Mouse (Mus musculus) forebrain, embryonic 13.5 days (tissue): ENCODE measurements at regions not wholly inside any gene's neighbourhood (a gene's known extent, or its start where the extent isn't known, plus 50 kb on each side); places are given as distances from the start of the nearest gene placed in this dataset.

Experiments used
- ATAC-seq: fragments of 200-750 bp; cut with Nextera tagmentation; 2 replicates; pipeline ENCODE4 v1.8.0; 2017
- H3K27ac ChIP-seq: fragments of 300-500 bp; sonication (generic); 2 replicates; pipeline ENCODE4 v1.5.1; 2015; ENCODE audit warnings: inconsistent platforms, mild to moderate bottlenecking, moderate library complexity
- H3K27me3 ChIP-seq: fragments of 300-500 bp; sonication (generic); 2 replicates; pipeline ENCODE4 v1.6.1; 2015; ENCODE audit warnings: mild to moderate bottlenecking, inconsistent platforms
- H3K36me3 ChIP-seq: fragments of 300-500 bp; sonication (generic); 2 replicates; pipeline ENCODE4 v1.6.1; 2015; ENCODE audit warnings: mild to moderate bottlenecking, inconsistent platforms; ENCODE audit not compliant: poor library complexity, severe bottlenecking
- H3K4me1 ChIP-seq: fragments of 300-500 bp; sonication (generic); 2 replicates; pipeline ENCODE4 v1.6.1; 2015; ENCODE audit warnings: inconsistent platforms
- H3K4me2 ChIP-seq: fragments of 300-500 bp; sonication (generic); 2 replicates; pipeline ENCODE4 v1.6.1; 2015; ENCODE audit warnings: inconsistent platforms, mild to moderate bottlenecking, moderate library complexity
- H3K4me3 ChIP-seq: fragments of 300-500 bp; sonication (generic); 2 replicates; pipeline ENCODE4 v1.5.1; 2015; ENCODE audit warnings: mild to moderate bottlenecking, inconsistent platforms
- H3K9ac ChIP-seq: fragments of 300-500 bp; sonication (generic); 2 replicates; pipeline ENCODE4 v1.6.1; 2015; ENCODE audit warnings: mild to moderate bottlenecking, inconsistent platforms
- H3K9me3 ChIP-seq: fragments of 300-500 bp; sonication (generic); replicated peaks from 2 replicates; pipeline ENCODE4 v1.6.1; 2016; ENCODE audit warnings: inconsistent platforms
- WGBS: fragments of 180-500 bp; shearing (Covaris S2); methylation state at CpG from one replicate; pipeline ENCODE4 v1.1.7; 2015; 5-methylcytosine and 5-hydroxymethylcytosine counted together

DNA sequence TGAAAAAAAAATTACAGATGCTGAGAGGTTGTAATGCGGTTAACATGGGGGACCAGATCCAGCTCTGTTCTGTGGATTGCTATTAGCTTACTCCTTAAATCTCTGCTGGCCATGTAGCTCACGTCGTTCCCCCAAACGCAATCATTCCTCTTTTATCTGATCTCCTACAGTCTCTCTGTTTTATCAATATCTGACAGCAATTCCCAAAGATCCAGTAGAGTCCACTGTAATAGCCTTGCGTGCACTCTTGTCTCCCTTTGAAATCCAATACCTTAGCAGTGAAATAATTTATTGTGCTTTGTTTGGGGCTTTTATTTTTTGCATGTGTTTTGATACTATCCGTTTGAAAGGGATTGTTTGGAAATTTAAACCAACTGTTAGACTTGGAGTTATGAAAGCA is 120.4 kb upstream of the Lyplal1 start:
- Histone ChIP-seq H3K4me3 (no peak overlapping the region), H3K27ac (no peak overlapping the region), H3K9me3 (no peaks in the 10 kb centered on the region), H3K36me3 (no peaks in the 10 kb centered on the region), H3K4me1 (no peaks in the 10 kb centered on the region), H3K9ac (no peak overlapping the region), H3K4me2 (no peak overlapping the region), H3K27me3 (no peaks in the 10 kb centered on the region)
- ATAC-seq = no peak
- 76% methylated on average over 6 of the region's 6 CpGs for WGBS

DNA sequence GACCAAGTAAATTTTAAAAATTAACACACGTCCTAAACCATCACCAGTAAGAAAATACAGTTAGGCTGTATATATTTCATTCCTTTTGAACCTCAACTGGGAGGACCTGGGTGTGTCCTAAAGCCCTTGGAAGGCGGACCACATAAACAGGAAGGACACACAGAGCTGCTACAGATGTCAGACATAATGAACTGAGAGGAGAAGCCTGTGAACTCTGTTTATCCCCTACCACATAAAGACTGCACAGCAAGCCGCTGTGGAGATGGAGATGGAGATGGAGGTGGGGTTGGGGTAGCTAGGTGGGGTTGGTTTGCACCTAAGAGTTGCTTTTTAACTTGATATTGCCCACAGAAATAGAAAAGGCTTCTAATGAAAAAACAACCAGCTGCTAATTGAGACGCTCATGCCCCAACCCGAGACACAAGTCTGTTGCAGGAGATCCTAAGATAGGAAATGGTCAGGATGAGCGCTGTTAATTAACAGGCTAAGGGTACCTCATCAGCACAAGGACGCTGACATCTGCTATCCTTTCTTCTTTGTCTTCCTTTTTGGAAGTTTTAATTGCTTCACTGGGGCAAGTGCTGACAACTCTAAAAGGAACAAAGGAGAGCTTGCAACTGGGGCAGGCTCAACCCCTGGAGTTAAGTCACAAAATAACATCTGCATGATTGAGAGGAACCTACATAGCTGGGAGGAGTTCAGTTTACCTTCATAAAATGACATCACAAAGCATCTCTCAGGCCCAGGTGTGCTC is 119.3 kb upstream of the Lyplal1 start:
- H3K27me3 ChIP-seq = no peaks in the 10 kb centered on the region
- no peak overlapping the region for H3K27ac ChIP-seq
- no peak overlapping the region for H3K4me3 ChIP-seq
- 40% methylated on average over 7 of the region's 7 CpGs for WGBS
- no peak overlapping the region for H3K9ac ChIP-seq
- no peaks in the 10 kb centered on the region for H3K36me3 ChIP-seq
- no peak overlapping the region for H3K4me2 ChIP-seq
- H3K9me3 ChIP-seq = no peaks in the 10 kb centered on the region
- ATAC-seq = no peak
- no peaks in the 10 kb centered on the region for H3K4me1 ChIP-seq

DNA sequence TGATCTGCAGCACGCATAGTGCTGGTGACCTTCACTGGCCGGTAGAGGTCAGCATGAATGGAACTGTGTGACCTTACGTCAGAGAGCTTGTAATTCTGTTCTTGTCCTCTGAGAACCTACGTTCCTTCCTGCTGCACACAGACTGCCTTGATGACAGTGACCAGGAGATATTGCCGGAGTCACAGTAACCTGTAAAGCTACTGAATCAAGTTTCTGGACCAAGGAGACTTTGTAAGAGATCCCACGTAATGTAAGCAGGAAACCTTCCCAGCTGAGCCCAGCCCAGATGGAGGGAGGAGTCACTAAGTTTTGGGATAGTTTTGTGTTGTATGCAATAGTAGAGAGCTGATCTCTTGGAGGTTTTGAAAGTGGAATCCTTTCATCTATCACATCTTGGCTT is 117.4 kb upstream of the Lyplal1 start:
- Histone ChIP-seq H3K27ac (no peak overlapping the region), H3K4me1 (no peaks in the 10 kb centered on the region), H3K4me3 (no peak overlapping the region), H3K4me2 (no peak overlapping the region), H3K9ac (no peak overlapping the region), H3K9me3 (no peaks in the 10 kb centered on the region), H3K27me3 (no peaks in the 10 kb centered on the region), H3K36me3 (no peaks in the 10 kb centered on the region)
- ATAC-seq = no peak
- 82% methylated on average over 6 of the region's 6 CpGs for WGBS

DNA sequence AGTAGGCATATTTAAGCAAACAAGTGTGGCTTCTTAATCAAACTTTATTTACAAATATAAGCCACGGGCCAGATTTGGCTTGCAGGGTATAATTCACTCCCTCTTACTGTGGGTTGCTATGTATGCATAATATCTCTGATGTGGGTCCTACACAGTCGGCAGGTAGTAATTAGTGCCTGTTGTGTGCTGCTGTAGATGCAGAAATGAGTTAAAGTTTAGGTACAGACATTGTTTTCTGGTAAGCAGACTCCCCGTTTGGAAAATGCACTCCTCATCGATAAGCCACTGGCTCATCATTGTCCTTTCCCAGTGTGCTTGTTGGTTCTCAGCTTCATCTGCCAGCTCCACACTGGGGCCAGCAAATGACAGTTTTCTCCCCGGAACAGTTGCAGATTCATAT is 113.4 kb upstream of the Lyplal1 start:
- H3K9me3 ChIP-seq = no peaks in the 10 kb centered on the region
- H3K27me3 ChIP-seq = no peaks in the 10 kb centered on the region
- no peak for ATAC-seq
- H3K9ac ChIP-seq = no peak overlapping the region
- H3K4me3 ChIP-seq = no peak overlapping the region
- no peaks in the 10 kb centered on the region for H3K4me1 ChIP-seq
- H3K4me2 ChIP-seq = no peak overlapping the region
- H3K27ac ChIP-seq = no peak overlapping the region
- 80% methylated on average over 5 of the region's 5 CpGs for WGBS
- H3K36me3 ChIP-seq = no peaks in the 10 kb centered on the region

DNA sequence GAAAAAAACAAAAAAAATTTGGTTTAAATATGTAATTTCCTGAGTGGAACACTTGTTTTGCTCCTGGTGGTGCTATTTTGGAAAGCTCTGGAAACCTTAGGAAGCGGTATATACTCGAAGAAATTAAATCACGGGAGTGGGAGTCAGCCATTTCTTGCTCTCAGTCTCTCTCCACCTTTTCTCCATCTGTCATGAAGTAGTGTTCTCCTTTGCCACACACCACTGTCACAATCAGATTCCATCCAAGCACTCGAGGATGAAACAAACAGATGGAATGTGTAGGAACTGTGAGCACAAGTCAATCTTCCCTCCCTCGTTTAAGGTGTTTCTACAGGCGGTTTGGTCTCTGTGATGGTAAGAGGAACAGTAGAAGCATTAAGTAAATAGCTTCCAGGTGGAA is 112.7 kb upstream of the Lyplal1 start:
- Histone ChIP-seq H3K27me3 (no peaks in the 10 kb centered on the region), H3K9me3 (no peaks in the 10 kb centered on the region), H3K4me2 (no peak overlapping the region), H3K36me3 (no peaks in the 10 kb centered on the region), H3K27ac (no peak overlapping the region), H3K4me1 (no peaks in the 10 kb centered on the region), H3K4me3 (no peak overlapping the region), H3K9ac (no peak overlapping the region)
- ATAC-seq = no peak
- 77% methylated on average over 6 of the region's 6 CpGs for WGBS

DNA sequence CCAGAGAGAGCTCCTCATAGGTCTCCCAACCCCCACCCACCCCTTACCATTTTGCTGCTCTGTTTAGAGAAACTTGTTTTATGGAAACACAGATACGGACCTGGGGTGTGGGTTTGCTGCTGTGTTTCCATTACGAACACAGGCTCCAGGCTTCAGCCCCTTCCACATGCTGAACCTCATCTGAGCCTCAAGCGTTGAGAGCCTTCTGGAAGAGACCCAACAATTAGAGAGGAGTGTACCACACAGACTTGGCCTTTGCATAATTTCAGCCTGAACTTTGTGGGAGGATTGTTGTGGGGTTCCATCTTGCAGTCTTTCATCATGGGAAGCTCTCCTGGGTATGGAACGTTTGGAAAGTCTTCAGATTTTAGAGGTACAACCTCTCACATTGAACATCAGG is 111.3 kb upstream of the Lyplal1 start:
- H3K36me3 ChIP-seq = no peaks in the 10 kb centered on the region
- H3K4me1 ChIP-seq = peaks cover 2% of the 10 kb centered on the region; the same call in 1 of the 2 replicates
- H3K4me3 ChIP-seq = no peak overlapping the region
- 92% methylated on average over 4 of the region's 4 CpGs for WGBS
- H3K9ac ChIP-seq = no peak overlapping the region
- H3K27ac ChIP-seq = no peak overlapping the region
- H3K4me2 ChIP-seq = no peak overlapping the region
- ATAC-seq = no peak
- no peaks in the 10 kb centered on the region for H3K27me3 ChIP-seq
- no peaks in the 10 kb centered on the region for H3K9me3 ChIP-seq

DNA sequence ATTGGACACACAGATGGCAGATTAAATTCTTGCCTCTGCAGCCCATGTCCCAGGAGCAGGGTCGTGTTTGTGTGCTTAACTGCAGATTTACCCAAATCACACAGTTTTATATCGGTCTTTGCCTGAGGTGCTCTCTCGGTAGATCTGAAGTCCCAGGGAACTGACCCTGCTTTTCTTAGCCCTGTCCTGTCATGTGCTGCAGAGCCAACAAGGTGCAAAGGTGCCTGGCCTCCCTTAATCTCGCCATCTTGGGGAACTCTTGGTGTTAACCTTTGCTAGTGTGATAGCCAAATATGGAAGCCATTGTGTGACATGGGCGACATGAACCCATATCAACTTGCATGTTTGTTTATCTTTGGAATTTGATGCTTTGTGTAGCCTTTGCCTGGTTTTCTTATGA is 107.1 kb upstream of the Lyplal1 start:
- Histone ChIP-seq H3K9ac (no peak overlapping the region), H3K9me3 (no peaks in the 10 kb centered on the region), H3K27me3 (no peaks in the 10 kb centered on the region), H3K36me3 (no peaks in the 10 kb centered on the region), H3K4me1 (peaks cover 5% of the 10 kb centered on the region; the same call in 1 of the 2 replicates), H3K4me3 (no peak overlapping the region), H3K27ac (no peak overlapping the region), H3K4me2 (no peak overlapping the region)
- no peak for ATAC-seq
- WGBS = 84% methylated on average over 5 of the region's 5 CpGs

DNA sequence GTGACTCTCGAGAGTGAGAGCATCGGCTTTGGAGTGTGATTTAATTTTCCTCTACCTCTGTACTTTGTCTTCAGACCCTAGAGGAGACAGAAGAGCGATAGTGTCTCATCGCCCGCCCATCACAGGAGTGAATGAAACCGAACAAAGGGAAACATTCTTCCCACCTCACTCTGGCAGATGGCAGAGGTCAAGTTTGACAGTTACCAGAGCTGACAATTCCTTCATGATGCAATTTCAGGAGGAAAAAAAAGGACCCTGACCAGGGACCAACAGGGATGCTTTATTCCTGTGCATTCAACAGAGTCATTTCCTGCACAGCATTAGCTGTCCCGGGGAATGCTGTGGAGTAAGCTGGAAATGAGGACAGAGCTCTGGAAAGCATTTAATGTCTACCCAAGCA is 106.3 kb upstream of the Lyplal1 start:
- Histone ChIP-seq H3K36me3 (no peaks in the 10 kb centered on the region), H3K4me1 (peaks cover 5% of the 10 kb centered on the region; the same call in 1 of the 2 replicates), H3K4me3 (no peak overlapping the region), H3K27ac (no peak overlapping the region), H3K4me2 (no peak overlapping the region), H3K27me3 (no peaks in the 10 kb centered on the region), H3K9me3 (no peaks in the 10 kb centered on the region), H3K9ac (no peak overlapping the region)
- ATAC-seq = no peak
- WGBS = 40% methylated on average over 7 of the region's 7 CpGs

DNA sequence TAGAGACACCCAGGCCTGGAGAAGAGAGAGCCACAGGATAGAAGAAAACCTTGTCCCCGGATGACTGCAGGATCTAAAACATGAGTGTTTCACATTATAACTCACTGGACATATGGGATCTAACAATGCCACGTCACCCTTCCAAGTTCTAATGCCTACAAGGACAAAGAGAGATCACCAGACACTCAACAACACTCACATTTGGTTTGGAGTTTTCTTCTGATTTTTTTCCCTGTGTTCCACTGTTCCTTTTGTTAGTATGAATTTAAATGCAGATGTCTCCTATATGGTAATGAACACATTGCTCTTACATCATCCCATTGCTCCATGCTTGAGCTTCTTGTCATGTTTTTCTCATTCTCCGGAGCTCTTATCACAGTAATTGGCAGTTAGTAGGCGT is 101.9 kb upstream of the Lyplal1 start:
- H3K4me2 ChIP-seq = no peak overlapping the region
- H3K4me1 ChIP-seq = peaks cover 16% of the 10 kb centered on the region
- H3K9ac ChIP-seq = no peak overlapping the region
- H3K27me3 ChIP-seq = no peaks in the 10 kb centered on the region
- no peaks in the 10 kb centered on the region for H3K9me3 ChIP-seq
- H3K4me3 ChIP-seq = no peak overlapping the region
- no peaks in the 10 kb centered on the region for H3K36me3 ChIP-seq
- 80% methylated on average over 4 of the region's 4 CpGs for WGBS
- no peak for ATAC-seq
- no peak overlapping the region for H3K27ac ChIP-seq

DNA sequence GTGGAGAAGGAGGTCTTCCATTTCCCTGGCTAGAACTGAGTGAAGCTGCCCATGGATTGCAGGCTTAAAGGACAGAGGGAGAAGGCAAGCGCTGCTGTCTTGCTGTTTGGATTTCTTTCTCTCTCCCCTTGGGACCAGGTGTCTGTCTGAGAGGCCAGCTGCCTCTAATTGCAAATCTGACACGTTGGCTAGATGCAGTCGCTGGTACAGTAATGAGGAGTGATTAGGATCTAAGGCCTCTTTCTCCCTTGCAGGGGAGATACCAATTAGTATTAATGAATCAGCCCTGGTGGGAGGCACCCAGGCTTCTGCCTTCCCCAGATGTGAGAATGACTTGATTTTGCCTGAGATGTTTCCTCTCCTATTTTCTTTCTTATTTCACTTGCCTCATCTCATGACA is 100.1 kb upstream of the Lyplal1 start:
- peak; percentile 88; the same call in 1 of the 2 replicates for ATAC-seq
- 0 out of 2 replicates have a peak, but pooled peaks cover 4% of the 10 kb centered on the region for H3K9me3 ChIP-seq
- H3K4me2 ChIP-seq = no peak overlapping the region
- no peaks in the 10 kb centered on the region for H3K27me3 ChIP-seq
- no peaks in the 10 kb centered on the region for H3K36me3 ChIP-seq
- peaks cover 11% of the 10 kb centered on the region for H3K4me1 ChIP-seq
- 0 out of 2 replicates have a peak overlapping the region, but pooled peaks have one; percentile 8 for H3K27ac ChIP-seq
- H3K9ac ChIP-seq = no peak overlapping the region
- no peak overlapping the region for H3K4me3 ChIP-seq
- 5% methylated on average over 3 of the region's 3 CpGs for WGBS

DNA sequence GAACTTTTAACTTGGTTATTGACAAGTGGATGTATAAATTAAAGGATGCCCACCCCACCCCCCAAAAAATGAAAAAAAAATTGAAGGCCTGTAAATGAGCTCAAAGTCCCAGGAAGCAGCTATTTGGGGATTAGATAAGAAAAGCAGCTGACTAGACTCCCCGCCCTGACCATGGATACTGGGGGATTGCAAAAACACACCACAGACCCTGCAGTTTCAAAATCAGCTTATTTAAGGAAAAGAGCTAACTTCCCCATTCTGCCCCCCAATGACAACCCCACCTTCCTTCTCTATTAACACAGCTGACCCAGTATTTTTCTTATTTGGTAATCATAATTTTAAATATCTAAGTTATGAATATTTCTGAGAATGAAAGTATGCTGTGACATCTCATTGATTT is 87.0 kb upstream of the Lyplal1 start:
- Histone ChIP-seq H3K9me3 (no peaks in the 10 kb centered on the region), H3K9ac (no peak overlapping the region), H3K36me3 (no peaks in the 10 kb centered on the region), H3K4me3 (no peak overlapping the region), H3K4me2 (no peak overlapping the region), H3K4me1 (no peaks in the 10 kb centered on the region), H3K27ac (no peak overlapping the region), H3K27me3 (no peaks in the 10 kb centered on the region)
- ATAC-seq = no peak
- 100% methylated on average over 1 of the region's 1 CpGs for WGBS

DNA sequence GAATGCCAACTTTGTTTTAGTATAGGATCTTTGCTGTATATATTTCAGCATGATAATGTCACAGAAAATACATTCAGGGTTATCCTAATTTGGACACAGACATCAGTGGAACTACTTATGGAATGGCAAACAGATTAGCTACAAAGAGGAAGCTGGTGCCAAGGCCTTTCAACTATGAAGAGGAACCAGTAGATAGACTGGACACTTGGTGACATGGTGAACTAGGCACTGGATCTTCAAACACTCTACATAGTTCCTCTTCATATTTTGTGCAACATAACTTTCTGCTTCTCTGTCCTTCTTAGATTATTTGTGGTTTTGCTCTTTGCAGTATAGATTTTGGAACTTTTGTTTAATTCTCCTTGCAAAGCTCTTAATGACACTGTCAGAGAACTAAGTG is 85.4 kb upstream of the Lyplal1 start:
- no peaks in the 10 kb centered on the region for H3K36me3 ChIP-seq
- H3K27me3 ChIP-seq = no peaks in the 10 kb centered on the region
- H3K9ac ChIP-seq = no peak overlapping the region
- H3K4me3 ChIP-seq = no peak overlapping the region
- H3K27ac ChIP-seq = no peak overlapping the region
- H3K9me3 ChIP-seq = no peaks in the 10 kb centered on the region
- no peak overlapping the region for H3K4me2 ChIP-seq
- H3K4me1 ChIP-seq = no peaks in the 10 kb centered on the region
- ATAC-seq = no peak

DNA sequence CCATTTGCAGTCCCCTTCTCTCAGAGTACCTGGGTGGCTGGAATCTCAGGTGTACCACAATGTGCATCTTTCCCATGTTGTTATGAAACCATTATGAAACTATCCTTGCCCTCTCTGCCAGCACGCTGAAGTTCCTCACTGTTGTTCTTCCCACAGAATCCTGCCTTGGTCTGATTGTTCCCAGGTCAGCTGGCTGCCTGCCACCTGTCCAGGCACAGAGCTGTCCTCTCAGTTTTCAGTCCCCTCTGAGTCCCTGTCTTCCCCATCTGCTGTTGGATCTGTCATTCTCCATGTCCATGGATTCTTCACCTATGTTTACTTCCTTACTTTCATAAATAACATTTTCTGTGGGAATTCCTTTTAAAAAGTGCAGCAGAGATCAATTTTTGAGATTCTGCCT is 81.3 kb upstream of the Lyplal1 start:
- Histone ChIP-seq H3K9ac (no peak overlapping the region), H3K36me3 (no peaks in the 10 kb centered on the region), H3K4me3 (no peak overlapping the region), H3K4me1 (peaks cover 6% of the 10 kb centered on the region; the same call in 1 of the 2 replicates), H3K9me3 (no peaks in the 10 kb centered on the region), H3K27me3 (no peaks in the 10 kb centered on the region), H3K4me2 (no peak overlapping the region), H3K27ac (no peak overlapping the region)
- 68% methylated on average over 1 of the region's 1 CpGs for WGBS
- ATAC-seq = no peak
